Mouse (Mus musculus): ENCODE measurements at regions not wholly inside any gene's neighbourhood (a gene's known extent, or its start where the extent isn't known, plus 50 kb on each side); places are given as distances from the start of the nearest gene placed in this dataset.

DNA sequence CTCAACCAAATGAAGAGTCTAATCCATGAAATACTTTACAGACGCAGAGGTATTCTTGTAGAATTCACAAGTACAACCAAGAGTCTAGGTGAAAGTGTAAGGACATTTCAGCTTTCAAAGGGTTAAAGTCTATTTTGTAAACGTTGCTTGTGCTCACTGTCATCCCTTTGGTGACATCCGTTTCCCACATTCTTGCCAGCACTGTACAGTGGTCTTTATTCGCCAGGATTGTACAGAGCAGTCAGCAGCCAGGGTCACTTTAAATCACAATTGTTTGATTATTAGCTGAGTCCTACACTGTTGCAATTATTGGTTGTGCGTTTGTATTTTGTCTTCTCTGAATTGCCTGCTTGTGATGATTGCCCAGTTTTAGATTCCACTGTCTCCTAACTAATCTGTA, 427.3 kb upstream of the Rgma start:
- DNase-seq = no peak

DNA sequence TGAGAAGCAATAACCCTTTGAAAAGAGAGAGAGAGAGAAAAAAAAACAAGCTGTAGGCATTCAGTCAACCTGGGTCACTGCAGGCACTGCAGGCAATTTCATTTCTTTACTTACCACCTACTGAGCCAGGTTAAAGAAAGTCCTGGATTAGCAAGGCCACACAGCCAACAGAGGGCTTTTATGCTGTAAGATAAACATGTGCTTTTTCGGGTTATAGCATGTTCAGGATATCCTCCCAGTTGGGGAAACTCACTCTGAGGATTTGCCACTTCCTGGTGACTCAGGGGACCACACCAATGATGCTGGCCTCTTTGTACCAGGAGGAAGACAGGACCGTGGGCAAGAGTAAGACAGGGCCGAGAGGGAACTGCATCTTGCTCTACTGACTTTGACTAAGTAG, 426.6 kb upstream of the Rgma start:
- DNase-seq = no peak

DNA sequence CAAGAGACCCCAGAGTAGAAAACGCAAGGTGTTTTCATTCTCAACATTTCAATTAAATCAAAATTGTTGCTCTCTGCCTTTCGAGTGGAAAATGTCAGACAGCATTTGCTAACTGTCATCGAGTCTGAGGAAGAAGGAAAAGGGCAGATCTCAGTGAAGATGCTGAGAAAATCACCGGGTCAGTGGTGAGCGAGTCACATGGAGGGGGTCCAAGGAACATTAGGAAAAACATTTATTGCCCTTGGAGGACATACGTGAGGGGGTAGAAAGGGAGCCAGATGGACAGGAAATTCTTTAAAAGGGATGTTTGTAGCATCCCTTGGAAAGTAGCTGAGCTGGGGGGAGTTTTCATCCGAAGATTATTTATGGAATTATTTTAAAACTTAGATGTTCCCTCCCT, 425.4 kb upstream of the Rgma start:
- DNase-seq = no peak

DNA sequence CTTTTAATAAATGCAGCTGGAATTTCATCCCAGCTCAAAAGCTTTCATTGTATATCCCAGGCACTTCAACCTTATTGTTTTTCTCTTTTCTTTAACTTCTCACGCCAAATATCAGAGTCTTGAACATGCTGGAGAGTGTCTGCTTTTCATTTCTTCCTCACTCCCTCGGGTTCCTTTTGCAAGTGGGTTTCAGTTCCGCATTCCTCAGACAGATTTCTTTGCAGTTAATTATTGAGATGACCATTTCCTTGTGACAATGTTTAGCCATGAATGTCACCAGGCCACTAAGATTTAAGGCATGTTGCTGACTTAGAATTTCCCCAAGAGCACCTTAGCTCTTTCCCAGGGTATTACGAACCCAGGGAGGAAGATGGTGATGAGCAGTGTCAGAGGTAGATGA, 417.6 kb upstream of the Rgma start:
- no peak for DNase-seq

DNA sequence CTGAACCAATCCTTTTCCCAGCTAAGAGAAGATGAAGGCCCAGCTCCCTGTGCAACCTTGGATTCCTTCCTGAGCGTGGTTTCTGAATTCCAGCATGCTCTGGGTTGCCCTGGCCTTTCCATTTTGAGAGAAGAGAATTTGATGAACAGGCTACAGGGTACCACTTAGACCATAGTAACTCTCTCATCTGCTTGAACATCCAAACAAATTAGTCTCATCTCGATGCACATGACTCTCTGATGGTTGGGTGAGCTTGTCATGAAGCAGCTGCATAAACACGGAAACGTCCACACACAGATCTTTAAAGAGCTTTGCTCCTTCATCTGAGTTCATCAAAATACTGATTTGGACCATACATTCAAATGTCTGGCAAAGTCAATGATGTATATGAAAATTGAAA, 414.0 kb upstream of the Rgma start:
- DNase-seq = no peak

DNA sequence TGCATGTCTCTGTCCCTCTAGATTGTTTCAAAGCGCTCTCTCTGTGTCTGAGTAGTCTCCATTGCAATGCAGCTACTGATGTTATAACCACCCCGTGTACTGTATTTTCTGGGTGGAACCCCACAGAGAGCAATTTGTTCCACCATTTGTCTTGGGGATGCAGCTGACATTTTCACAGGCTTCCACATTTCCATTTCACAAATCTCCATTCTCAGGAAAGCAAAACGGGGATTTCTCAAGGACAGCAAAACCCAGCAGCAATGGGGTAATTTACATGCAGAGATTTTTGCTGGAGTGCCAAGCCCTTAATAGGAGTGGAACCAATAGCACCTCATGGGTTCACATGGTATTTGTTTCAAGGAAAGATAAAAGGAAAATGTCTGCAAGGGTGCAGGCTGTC, 412.5 kb upstream of the Rgma start:
- no peak for DNase-seq

DNA sequence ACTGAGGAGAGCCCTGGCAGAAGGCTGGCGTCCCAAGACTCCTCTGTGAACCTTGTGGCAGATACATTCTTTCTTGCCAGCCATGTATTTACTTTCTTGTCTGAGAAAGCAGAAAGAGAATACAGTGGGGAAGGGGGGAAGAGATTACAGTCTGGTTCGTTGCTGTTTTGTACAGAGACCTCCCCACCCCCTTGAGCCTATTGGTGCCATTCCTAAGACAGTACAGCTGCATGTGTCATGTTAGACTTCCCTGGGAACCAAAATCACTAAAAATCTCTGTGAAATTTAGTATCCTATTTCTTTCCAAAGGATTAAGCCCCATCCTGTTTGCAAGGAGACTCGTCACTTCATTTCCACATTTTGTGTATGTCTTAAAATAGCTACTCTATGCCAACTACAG, 411.4 kb upstream of the Rgma start:
- no peak for DNase-seq

DNA sequence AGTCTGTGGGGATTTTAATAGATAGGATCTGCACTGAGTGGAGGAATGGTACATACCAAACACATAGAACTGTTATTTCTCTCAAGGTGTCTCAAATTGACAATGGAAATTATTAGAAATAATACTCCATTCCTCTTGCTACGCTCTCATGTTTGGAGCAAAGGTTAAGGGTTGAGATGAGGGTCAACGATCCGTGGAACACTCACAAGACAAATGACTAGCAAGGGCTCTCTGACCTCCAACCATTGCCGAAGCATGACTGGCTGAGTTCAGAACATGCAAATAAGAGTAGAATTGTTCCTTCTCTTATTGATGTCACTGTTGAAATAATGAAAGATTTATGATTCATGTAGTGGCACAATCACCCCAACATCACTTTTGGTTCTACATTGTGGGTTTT, 407.1 kb upstream of the Rgma start:
- DNase-seq = no peak

DNA sequence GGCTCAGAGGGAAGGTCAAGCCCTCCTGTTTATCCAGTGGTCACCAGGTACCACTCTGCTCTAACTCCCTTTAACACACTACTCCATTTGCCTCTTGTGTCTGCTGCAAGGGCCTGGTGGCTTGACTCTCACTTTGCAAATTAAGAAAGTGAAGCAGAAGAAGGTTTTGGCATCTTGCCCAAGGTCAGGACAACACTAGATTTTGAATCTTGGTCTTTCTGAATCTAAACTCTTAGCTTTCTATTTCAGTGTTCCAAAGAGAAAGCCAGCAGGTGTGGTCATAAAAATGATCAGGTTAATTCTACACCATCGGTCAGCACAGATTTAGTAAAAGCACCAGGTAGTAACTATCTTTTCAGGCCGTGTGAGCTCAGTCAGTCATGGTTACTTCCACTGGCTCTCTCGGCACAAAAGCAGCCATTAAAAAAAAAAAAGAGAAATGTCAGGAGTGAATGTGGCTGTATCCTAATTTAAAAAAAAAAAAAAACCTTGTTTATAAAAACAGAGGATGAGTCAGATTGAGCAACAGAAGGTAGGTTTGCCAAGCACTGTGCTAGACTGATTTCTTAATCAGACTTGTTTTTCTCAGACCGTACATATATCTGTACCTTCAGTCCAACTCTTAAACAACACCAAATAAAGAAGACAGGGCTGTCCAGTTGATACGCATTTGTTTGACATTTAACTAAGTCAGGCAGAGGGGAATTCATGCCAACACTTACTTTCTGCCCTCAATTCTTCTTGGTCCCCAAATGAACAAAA, 403.6 kb upstream of the Rgma start:
- DNase-seq = no peak

DNA sequence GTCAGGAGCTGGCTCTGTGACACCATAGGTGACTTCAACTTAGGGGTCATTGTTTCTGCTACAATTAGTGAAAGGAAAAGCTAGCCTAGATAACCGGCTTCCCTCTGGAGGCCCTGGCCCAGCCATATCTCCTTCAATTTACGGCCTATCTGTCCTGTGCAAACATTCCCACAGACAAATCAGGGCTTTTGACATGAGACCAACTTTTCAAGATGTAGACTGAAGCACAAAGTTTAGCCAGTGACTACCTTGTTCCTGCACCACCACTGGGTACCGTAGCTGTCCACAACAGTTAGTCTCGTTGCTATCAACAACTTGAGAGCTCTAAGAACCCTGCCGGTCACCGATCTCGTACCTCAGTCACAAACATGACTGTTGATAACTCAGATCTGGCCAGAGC, 402.9 kb upstream of the Rgma start:
- DNase-seq = no peak

DNA sequence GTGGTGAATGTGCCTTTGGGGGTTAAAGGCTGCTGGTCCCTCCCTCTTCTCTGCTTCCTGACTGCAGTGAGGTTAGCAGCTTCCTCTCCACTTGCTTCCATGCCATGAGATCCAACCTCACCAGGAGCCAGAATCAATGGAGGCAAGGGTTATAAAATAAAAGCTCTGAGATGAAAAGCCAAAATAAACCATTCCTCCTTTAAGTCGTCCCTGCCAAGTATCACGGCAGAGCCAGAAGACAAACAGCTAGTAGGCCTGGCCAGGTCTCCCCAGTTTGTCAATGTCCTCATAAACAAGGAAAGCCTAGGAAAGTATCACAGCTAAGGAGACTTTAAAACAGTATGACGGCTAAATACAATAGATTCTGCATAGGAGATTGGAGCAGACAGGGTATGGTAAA, 401.5 kb upstream of the Rgma start:
- no peak for DNase-seq

DNA sequence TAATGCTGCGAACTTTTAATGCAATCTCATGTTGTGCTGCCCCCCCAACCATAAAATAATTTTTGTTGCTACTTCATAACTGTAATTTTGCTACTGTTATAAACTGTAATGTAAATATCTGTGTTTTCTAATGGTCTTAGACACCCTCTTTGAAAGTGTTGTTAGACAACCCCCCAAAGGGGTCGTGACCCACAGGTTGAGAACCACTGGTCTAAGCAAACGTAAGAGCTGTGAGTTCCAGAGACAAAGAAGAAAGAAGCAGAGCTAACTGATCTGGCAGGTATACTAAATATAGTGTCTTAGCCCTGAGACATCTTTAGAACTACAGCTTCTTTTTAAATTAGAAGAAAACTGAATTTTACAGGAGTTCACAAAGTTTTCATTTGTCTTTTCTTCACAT, 400.9 kb upstream of the Rgma start:
- no peak for DNase-seq

DNA sequence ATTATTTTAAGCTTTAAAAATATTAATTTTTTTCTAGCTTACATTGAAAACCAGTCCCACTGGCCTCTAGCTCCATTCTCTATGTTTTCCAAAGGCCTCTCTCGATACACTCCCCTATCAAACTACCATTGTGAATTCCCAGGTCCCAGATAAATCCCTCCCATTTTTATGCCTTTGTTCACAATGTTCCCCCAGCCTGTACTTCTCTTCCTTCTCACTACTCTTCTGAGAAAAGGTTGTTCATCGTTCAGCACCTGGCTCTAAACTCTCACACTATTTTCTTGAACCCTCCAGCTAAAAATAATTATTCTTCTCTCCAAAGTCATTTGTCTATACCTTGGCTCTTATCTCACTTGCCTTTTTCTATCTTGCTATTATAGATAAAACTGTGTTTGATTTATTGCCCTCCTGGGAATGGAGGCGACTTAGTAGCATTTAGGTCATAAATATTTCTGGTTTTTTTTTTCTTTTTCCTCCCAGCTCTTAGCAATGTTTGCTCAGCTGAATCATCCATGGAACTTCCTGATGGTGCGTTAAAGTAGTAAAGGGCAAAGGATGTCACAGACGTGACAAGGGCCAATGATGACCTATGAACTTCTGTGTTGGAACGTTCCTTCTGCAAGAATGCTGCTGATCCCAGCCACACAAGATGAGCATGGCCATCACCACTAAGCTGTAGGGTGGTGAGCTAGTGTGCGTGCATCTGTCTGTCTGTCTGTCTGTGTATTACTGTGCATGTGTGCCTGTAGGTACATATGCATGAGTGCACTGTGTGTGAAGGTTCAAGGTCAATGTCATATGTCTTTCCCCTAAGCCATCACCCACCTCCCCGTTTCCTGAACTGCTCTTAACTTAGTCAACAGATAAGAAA, 384.5 kb upstream of the Rgma start:
- DNase-seq = no peak

DNA sequence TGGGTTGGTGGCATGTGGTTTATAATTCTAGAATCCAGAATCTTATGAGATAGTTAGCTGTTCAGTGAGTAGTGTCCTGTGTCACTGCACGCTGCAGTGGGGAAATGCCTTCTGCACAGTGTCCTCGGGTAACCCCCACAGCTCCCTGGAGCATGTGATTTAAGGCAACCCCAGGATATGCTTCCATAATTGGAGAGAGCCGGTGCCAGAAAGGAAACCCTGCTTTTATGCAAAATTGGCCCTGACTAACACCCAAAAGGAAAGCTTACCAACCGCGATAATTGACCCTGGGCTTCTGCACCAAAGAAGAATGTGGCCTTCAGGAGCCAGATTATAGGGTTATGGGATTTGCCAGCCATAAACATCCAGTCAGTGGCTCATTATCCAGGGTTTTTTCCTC, 376.9 kb upstream of the Rgma start:
- no peak for DNase-seq

DNA sequence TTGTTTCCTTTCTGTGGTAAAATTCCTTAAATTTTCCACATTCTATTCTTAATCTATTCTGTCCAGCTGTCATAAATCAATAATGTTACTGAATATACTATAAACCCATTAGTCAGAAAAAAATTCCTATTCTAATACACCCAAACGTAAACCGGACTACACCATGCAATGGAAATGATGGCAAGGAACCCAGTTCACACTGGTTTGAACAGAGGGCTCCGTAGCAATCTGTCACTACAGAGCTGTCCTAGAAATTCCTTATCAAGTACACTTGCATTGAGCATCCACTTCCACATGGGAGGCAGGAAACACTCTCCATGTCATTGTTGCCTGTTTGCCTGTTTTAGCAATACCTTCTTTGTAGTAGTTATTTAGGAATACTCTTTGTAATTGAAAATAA, 356.2 kb upstream of the Rgma start:
- no peak for DNase-seq

DNA sequence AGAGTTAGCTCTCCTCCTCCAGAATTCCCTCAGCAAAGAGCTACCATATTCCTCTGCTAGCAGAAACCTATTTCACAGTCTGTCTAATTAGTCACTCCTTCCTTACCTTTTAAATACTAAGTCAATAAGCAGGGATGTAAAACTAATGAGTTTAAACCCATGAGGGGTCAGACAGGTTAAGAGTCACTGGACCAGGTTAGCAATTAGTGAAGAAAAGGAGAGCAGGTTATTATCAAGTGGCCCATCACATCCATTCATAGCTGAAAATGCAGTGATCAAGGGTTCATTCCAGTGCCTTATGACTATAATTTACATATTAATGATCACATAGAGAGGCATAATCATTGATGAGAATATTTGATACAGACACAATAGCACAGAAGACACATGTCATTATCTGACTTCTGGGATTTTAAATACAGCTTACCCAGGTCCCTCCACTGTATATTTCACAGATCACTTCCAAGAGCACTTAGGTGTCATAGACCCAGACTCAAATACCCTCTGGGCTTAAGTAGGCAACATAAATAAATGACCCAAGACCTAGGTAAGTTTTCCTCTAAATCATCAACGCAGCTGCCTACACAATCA, 355.4 kb upstream of the Rgma start:
- DNase-seq = no peak

DNA sequence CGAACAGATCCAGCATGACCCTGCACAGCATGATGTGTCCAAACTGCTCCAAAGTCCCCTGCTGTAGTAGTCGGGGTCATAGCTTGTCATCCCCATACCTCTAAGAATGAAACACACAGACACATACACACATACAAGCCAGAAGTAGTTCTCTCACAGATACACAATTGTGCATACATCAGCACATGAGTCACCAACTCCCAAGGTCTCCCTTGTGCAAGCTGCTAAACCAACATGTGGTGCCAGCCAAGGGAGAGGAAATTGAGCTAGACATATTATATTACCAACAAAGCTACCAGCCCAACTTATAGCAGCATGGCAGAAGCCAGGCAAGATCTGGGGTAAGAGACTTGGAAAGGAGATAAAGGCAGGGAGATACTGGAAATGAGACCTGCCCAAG, 353.5 kb upstream of the Rgma start:
- no peak for DNase-seq

DNA sequence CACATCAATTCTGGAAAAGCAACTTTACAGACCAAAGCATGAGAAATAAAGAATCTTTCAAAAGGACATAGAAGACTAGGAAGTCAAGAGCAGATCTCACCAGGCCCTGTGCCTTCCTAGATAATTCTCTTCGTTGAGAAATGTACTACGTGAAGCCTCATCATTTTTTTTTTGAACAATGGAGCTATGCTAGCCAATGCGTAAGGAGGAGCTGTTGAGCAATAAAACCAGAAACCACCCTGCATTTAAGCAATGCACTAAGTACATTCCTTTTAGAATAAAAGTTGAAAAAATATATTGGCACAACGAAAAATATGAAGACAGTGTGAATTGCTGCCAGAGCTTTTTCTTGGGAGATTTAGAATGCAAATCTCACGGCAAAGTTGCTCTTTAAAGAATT, 349.7 kb upstream of the Rgma start:
- DNase-seq = no peak

DNA sequence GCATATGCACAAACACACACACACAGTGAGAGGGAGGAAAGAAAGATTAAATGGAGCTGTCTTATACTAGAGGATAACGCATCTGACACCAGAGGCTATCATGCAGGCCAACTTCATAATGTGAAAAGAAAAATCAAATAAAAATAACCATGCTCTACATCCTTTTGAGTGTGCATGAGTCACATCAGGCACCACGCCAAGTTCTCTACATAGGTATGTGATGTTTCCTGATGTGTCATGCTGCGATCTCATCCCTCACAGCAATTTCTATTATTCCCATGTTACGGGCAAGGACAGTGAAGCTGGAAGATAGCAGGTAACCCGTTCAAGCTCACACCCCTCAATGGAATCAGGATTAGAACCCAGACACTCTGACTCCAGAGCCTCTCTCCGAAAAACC, 346.4 kb upstream of the Rgma start:
- no peak for DNase-seq

DNA sequence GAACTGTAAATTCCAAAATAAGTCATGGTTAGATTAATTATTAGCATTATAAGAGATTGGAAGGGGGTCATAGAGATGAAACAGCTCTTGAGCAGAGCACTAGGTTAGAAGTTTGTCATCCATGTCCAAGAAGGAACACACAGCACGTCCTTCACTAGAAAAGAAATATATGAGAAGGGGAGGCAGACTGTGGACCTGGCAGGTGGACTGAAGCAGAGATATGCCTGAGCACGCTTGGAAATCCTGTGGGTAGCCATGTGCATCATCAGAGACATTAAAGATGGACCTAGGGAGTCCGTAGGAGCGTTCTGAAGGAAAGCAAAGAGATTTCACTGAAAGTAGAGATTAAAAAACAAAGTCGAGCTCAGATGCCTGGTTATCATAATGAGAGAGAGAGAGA, 343.9 kb upstream of the Rgma start:
- no peak for DNase-seq

DNA sequence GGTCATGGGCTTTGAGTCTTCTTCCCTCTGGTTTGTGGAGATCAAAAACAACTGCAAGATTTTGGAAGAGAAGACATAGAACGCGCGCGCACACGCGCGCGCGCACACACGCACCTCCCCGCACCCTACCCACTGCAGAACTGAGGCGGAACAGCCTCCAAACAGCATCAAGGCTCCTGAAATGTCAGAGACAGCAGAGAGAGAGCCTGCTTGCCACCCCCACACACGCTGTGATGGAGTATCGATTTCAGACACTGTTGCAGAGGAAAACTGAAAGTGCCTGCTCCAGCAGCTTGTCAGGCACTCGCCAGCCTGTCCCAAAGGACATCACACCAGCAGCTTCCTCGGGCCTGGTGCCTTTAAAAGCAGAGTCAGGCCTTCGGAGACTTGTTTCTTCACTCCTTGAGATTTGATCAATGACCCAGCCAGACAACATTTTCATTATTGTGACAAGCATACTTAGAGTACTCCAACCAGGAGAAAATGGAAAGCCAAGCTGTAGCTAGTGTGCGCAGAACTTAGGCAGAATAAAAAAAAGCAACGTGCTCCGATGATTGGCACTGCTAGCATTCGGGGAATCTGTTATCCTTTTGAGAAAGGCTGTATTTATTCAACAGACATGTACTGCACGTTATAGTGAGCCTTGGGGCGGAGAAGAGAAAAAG, 342.9 kb upstream of the Rgma start:
- no peak for DNase-seq

DNA sequence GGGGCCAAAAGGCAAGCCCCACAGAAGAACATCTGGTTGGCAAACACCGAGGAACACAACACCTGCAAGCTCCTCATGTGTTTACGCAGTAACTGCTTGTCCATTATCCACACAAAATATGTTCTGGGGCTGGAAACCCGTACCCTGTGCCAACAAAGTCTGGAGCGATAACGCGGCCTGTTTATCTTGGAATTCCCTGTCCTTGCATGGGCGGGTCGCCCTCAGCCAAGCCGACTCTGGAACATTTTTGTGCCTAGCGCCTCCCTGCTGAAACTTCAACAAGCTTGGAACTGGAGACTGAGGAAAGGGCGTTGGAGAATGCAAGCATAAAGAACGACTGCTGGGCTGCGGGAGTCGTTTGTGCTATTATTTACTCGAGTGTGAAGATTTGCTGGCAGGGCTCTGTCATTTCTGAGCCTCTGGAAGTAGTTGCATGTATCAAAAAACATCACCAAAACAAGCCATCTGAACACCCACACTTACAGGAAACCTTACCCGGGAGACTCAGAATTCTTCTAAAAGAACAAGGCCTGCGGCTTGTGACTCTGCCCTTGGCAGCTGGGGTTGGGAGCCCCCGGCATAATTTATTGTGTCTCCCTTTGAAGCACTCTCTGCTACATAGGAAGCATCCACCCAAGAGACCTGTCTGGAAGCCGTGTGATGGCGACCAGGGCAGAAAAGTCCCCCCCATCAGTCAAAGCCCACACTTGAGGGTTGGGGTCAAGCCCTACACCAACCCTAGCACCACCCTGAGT, 338.3 kb upstream of the Rgma start:
- DNase-seq = no peak

DNA sequence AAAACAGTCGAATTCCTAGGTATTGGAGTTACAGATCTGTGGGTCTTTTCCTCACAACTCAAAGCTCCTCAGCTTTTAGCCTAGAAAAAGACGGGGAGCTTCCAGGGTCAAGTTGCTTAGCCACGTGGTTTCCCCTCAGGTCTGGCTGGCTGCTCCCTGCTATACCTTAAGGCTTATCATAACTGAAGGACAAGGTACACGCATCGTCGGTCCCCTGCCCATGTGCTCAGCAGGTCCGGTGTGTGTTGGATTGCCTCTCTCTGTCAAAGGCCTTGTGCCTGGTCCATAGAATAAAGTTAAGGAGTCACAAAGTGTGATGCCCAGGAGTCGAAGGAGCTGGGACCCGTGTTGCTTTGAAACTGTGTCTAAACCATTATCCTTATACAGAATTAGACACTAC, 337.7 kb upstream of the Rgma start:
- no peak for DNase-seq
